Mouse (Mus musculus) myocyte (in vitro differentiated cells): ENCODE measurements around the gene Cabp2. TPM values are rescaled to one million over a fixed set of nuclear protein-coding genes. Genes with fewer than 3 reads are reported as not detected.
A peak's percentile ranks its signal among the peaks of the same experiment; 100 is the strongest.
"Not testable (repeated sequence)": the region's sequence is repeated elsewhere in the genome, so short reads cannot be mapped to it uniquely, and the experiment has no call there.

Source experiments
- H3K27me3 ChIP-seq: one replicate; pipeline ENCODE4 v1.6.1; 2011; ENCODE audit not compliant: control insufficient read depth, insufficient read depth, insufficient read length
- H3K36me3 ChIP-seq: one replicate; pipeline ENCODE4 v1.6.1; 2011; ENCODE audit not compliant: control insufficient read depth, insufficient read depth
- H3K4me2 ChIP-seq: one replicate; pipeline ENCODE4 v1.6.1; 2011; ENCODE audit warnings: low read depth, control low read depth
- H3K4me3 ChIP-seq: one replicate; pipeline ENCODE4 v1.5.1; 2011; ENCODE audit warnings: mild to moderate bottlenecking, control low read depth, moderate library complexity
- H3K79me2 ChIP-seq: one replicate; pipeline ENCODE4 v1.6.1; 2011; ENCODE audit not compliant: control insufficient read depth, insufficient read depth
- H3ac ChIP-seq: one replicate; pipeline ENCODE4 v1.6.1; 2011; ENCODE audit not compliant: control insufficient read depth, insufficient read length
- CEBPB ChIP-seq: IDR thresholded peaks from 2 replicates; pipeline ENCODE4 v1.6.1; 2011; ENCODE audit warnings: mild to moderate bottlenecking, moderate library complexity; ENCODE audit not compliant: poor library complexity, insufficient read depth, severe bottlenecking
- E2F4 ChIP-seq: IDR thresholded peaks from one replicate; pipeline ENCODE4 v1.6.1; 2011; ENCODE audit warnings: mild to moderate bottlenecking, control low read depth, moderate library complexity; ENCODE audit not compliant: insufficient read depth
- MAX ChIP-seq: IDR thresholded peaks from one replicate; pipeline ENCODE4 v1.6.1; 2011; ENCODE audit warnings: low read depth, mild to moderate bottlenecking, control low read depth
- MYOD1 ChIP-seq, 3 experiments: IDR thresholded peaks; one replicate each; pipeline ENCODE4 v1.6.1; 2011; ENCODE audit warnings: control low read depth in 2 of 3, low read depth in 2 of 3, mild to moderate bottlenecking in 2 of 3, moderate library complexity in 1 of 3; ENCODE audit not compliant: insufficient read length in 2 of 3, control insufficient read depth in 1 of 3
- MYOG ChIP-seq, 3 experiments: IDR thresholded peaks; one replicate each; pipeline ENCODE4 v1.6.1; 2011; ENCODE audit warnings: control low read depth in 2 of 3, low read depth in 2 of 3, mild to moderate bottlenecking in 2 of 3; ENCODE audit not compliant: insufficient read length in 2 of 3, control insufficient read depth in 1 of 3, insufficient read depth in 1 of 3
- POLR2A ChIP-seq: IDR thresholded peaks from one replicate; pipeline ENCODE4 v1.6.1; 2011; ENCODE audit warnings: low read depth, mild to moderate bottlenecking, control low read depth, moderate library complexity; ENCODE audit not compliant: insufficient read length
- POLR2AphosphoS2 ChIP-seq: IDR thresholded peaks from one replicate; pipeline ENCODE4 v1.6.1; 2011; ENCODE audit warnings: low read depth, control low read depth; ENCODE audit not compliant: insufficient read length
- REST ChIP-seq: IDR thresholded peaks from one replicate; pipeline ENCODE4 v1.6.1; 2011; ENCODE audit warnings: mild to moderate bottlenecking, control low read depth, moderate library complexity; ENCODE audit not compliant: insufficient read depth, insufficient read length
- SRF ChIP-seq: IDR thresholded peaks from one replicate; pipeline ENCODE4 v1.6.1; 2011; ENCODE audit warnings: low read depth; ENCODE audit not compliant: control insufficient read depth, insufficient read length
- TCF12 ChIP-seq: IDR thresholded peaks from one replicate; pipeline ENCODE4 v1.6.1; 2011; ENCODE audit warnings: mild to moderate bottlenecking, control low read depth; ENCODE audit not compliant: poor library complexity, insufficient read depth, severe bottlenecking
- TCF3 ChIP-seq: IDR thresholded peaks from one replicate; pipeline ENCODE4 v1.6.1; 2011; ENCODE audit warnings: low read depth, control low read depth; ENCODE audit not compliant: insufficient read length
- USF1 ChIP-seq: IDR thresholded peaks from one replicate; pipeline ENCODE4 v1.6.1; 2011; ENCODE audit warnings: low read depth, mild to moderate bottlenecking, control low read depth, moderate library complexity
- polyA plus RNA-seq: library from polyadenylated mRNA; unstranded; fragments of >200 nt; fragmentation: generic; extraction: Trizol; gene quantifications from one replicate; pipeline ENCODE4 v1.2.1, GENCODE M21; 2012; ENCODE audit warnings: missing spikeins

Cabp2 gene
- polyA plus RNA-seq, 1 experiment: not detected

DNA sequence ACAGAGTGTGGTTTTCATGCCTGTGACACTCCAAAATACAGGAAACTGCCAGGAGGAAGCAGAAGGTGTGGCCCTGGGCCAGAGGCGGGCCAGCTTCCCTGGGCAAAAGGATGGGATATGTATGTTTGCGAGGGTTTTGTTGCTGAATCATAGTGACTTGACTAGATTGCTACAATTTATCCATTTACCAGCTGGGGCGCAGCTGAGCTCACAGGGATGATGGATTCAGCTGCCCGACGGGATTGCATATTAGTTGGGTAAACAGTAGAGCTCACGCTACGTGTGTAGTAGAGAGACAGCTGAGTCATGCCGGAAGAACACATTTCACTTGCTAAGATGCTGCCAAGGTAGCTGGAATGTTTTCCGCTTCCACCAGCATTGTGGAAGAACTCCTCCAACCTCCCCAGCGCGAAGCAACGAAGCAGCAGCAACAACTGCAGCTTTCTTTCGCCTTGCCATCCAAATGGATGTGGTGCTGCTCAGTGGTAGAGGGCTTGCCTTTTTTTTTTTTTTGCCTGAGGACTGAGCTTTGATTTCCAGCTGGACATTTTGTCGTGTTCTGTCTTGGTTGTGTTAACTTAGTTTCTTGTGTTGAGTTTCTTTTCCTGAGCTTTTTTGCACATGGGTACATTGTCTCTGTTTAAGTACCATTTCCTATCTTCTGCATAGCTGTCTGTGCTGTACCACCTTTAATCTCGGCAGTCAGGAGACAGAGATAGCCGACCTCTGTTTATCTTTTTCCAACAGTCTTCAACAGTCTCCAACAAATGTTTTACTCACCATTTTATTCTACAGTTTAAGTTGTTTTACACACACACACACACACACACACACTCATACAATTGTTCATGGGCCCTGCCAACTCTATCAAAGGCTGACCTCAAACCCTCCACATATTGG lies 35.2 kb upstream of the Cabp2 start, which contains the start of gene Gstp2:
Gstp2 (minus strand) TSS at position 58 of the 900 bp plus-strand sequence.
- TF ChIP-seq TCF12: no peak
- TF ChIP-seq CEBPB: 0 out of 2 replicates have a peak, but pooled peaks have one; percentile 20
- peak; percentile 31 for TF ChIP-seq POLR2A
- no peak for TF ChIP-seq SRF
- TF ChIP-seq USF1: no peak
- TF ChIP-seq REST: no peak
- no peak for TF ChIP-seq MAX
- TF ChIP-seq POLR2AphosphoS2: no peak
- peak in 1 of 3 experiments; percentile 67 for TF ChIP-seq MYOD1 (IDR thresholded peaks at IDR 0.05; ENCODE audit: control insufficient read depth in 1 of 3, insufficient read length in 2 of 3, low read depth in 2 of 3)
- TF ChIP-seq MYOG (IDR thresholded peaks at IDR 0.05; ENCODE audit: control insufficient read depth in 1 of 3, insufficient read depth in 1 of 3, insufficient read length in 2 of 3, low read depth in 2 of 3): peak in 1 of 3 experiments; percentile 21
- TF ChIP-seq TCF3: no peak
- TF ChIP-seq E2F4: no peak
- Histone ChIP-seq H3K79me2 (no peaks in the 10 kb centered on the region), H3K4me2 (peak within 1 kb of the TSS; percentile 48), H3K36me3 (no peaks in the 10 kb centered on the region), H3K27me3 (no peaks in the 10 kb centered on the region), H3ac (no peak within 1 kb of the TSS), H3K4me3 (no peak within 1 kb of the TSS)

DNA sequence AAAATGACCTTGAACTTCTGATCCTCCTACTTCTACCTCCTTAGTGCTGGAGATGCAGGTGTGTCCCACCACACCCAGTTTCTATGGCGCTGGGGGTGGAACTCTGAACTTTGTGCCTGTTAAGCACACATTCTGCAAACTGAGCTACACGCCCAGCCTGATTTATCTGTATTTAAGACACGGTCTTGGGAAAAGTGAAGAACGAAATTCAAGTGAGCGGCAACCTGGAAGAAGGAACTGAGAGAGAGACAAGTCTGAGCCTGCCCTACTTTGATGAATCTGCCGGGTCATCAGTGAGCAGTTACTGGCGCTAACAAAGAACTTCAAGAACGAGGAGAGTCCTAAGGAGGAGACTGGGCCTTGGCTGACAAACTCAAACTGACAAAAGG lies 34.5 kb upstream of the Cabp2 start:
- TF ChIP-seq POLR2A (no peak), REST (no peak), CEBPB (no peak)
- Histone ChIP-seq H3K4me3 (no peak overlapping the region), H3K4me2 (no peak overlapping the region), H3ac (no peak overlapping the region), H3K79me2 (no peaks in the 10 kb centered on the region), H3K36me3 (no peaks in the 10 kb centered on the region), H3K27me3 (no peaks in the 10 kb centered on the region)

DNA sequence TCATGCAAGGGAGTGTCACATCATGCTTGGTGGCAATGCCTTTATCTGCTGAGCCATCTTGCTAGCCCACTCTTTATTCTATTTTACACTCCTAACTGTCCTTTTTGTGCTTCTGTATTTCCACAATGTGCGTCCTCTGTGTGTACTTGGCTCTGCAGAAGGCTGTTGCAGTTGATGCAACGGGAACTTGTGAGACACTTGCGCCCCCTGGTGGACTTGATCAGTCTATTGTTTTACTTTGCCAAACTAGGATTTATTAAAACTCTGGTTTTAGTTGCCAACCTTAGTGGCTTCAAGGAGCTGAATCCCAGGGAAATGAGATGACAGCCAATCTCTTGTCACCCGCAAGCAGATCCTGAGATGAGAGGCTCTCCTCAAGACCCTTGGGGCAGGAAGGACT lies 33.5 kb upstream of the Cabp2 start:
- no peak for TF ChIP-seq MAX
- no peak for TF ChIP-seq POLR2A
- no peak for TF ChIP-seq REST
- TF ChIP-seq MYOD1 (IDR thresholded peaks at IDR 0.05; ENCODE audit: control insufficient read depth in 1 of 3, insufficient read length in 2 of 3, low read depth in 2 of 3): no peak
- TF ChIP-seq SRF: no peak
- no peak for TF ChIP-seq TCF12
- no peak for TF ChIP-seq TCF3
- Histone ChIP-seq H3K27me3 (no peaks in the 10 kb centered on the region), H3K79me2 (no peaks in the 10 kb centered on the region), H3K4me2 (no peak overlapping the region), H3ac (no peak overlapping the region), H3K4me3 (no peak overlapping the region), H3K36me3 (no peaks in the 10 kb centered on the region)

DNA sequence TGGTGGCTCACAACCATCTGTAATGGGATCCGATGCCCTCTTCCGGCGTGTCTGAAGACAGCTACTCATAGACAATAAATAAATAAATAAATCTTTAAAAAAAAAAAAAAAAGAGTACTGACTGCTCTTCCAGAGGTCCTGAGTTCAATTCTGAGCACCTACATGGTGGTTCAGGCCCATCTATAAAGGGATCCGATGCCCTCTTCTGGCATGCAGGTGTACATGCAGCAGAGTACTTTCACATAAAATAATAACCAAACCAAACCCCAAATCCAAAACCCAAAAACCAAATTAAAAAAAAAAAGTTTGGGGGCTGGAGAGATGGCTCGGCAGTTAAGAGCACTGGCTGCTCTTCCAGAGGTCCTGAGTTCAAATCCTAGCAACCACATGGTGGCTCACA lies 32.3 kb upstream of the Cabp2 start:
- H3K4me3 ChIP-seq, H3K79me2 ChIP-seq, H3ac ChIP-seq, H3K27me3 ChIP-seq, H3K36me3 ChIP-seq, H3K4me2 ChIP-seq: not testable (repeated sequence)

DNA sequence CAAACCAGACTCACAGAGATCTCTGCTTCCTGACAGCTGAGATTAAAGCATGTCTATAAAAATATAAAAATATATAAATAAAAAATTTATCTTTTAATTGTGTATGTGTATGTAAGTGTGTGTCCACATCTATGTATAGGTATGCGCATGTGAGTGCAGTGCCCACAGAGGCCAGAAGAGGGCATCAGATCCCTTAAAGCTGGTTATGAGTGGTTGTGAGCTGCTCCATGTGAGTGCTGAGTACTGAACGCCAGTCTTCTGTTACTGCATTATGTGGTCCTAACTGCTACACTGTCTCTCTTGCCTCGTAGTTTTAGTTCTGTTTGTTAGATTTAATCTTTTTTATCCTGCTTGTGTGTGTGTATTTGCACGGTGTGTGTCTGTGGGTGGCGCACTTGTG lies 30.4 kb upstream of the Cabp2 start:
- Histone ChIP-seq H3K36me3 (no peaks in the 10 kb centered on the region), H3K4me3 (no peak overlapping the region), H3K4me2 (no peak overlapping the region), H3K79me2 (no peaks in the 10 kb centered on the region), H3ac (no peak overlapping the region), H3K27me3 (no peaks in the 10 kb centered on the region)
- no peak for TF ChIP-seq POLR2A
- TF ChIP-seq E2F4: no peak
- TF ChIP-seq CEBPB: no peak
- TF ChIP-seq TCF3: no peak
- TF ChIP-seq SRF: no peak
- TF ChIP-seq POLR2AphosphoS2: no peak
